Comparison of ENCODE assay signal across 10 mouse cellular contexts in the genomic region with DNA sequence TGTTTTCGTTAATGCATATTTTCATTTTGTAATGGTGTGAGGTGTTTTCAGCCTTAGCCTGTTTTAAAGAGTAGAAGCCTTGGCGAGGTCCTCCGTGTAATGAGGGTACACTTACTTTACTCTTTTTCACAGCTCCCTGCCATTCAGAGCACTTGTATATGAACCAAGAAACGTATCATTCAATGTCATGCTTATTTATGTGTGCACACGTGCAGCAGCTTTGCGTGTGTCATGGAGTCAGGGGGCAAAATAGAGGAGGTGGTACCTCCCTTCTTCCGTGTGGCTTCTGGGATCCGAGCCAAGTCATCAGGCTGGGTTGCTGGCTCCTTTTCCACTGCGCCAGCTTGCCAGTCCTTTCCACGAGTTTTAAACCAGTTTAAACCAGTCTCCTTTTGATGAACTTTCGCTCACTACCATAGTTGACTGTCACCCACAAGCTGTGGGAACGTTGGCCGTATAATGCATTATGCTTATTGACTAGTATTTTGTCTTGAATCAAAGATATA. TPM values are rescaled to one million over a fixed set of nuclear protein-coding genes. Genes with fewer than 3 reads are reported as not detected.
DNase-seq lines count a peak whose midpoint lies in the region; ATAC-seq and TF ChIP-seq lines count a peak whose summit lies in the region.
"Not testable (repeated sequence)": the region's sequence is repeated elsewhere in the genome, so short reads cannot be mapped to it uniquely, and the experiment has no call there.
"Had no signal": no experiment of that assay in that cellular context is flagged by ENCODE, and none has a peak within 500 bp of the region (broad histone marks: within the 10 kb centered on the region; RNA-seq: fewer than 3 reads in every experiment).

No protein-coding gene starts in this region.

- not testable (repeated sequence) for H3K27me3 ChIP-seq in cerebellum, adult 2 months (ENCODE audit: control insufficient read depth, insufficient read depth, low read length); hindbrain, postnatal 0 days (ENCODE audit: insufficient read depth, low read length); liver, adult 2 months (ENCODE audit: control insufficient read depth, insufficient read depth, low read length)

- peak; percentile 28 for DNase-seq in NIH3T3 (ENCODE audit: low read depth)
- peak; percentile 10 to 13 for DNase-seq in cerebellum, adult 2 months
- not testable (repeated sequence) for DNase-seq in gastrocnemius, adult 2 months; liver, adult 2 months (ENCODE audit: extremely low read depth, low read depth, low spot score)
- DNase-seq in hindbrain, postnatal 0 days (ENCODE audit: low spot score) = peak; percentile 78
- DNase-seq in layer of hippocampus, adult 2 months (ENCODE audit: low spot score in 2 of 2) = peak in 1 of 2 experiments; percentile 12
- DNase-seq in naive thymus-derived CD4-positive, alpha-beta T cell, adult 2 months (ENCODE audit: low read depth) = peak; percentile 53
- peak; percentile 20 for DNase-seq in thymus, postnatal 25 days

- ATAC-seq in hindbrain, postnatal 0 days = not testable (repeated sequence)

- H3K4me1 ChIP-seq in cerebellum, adult 2 months (ENCODE audit: control insufficient read depth, insufficient read depth, low read length); hindbrain, postnatal 0 days (ENCODE audit: insufficient read depth, low read length); liver, adult 2 months (ENCODE audit: control insufficient read depth, insufficient read depth, low read length): not testable (repeated sequence)

- H3K36me3 ChIP-seq in hindbrain, postnatal 0 days (ENCODE audit: insufficient read depth, low read length); liver, adult 2 months (ENCODE audit: control insufficient read depth, insufficient read depth, low read length): not testable (repeated sequence)

- WGBS in cerebellum, adult 2 months = 43% methylated on average over 13 of the region's 13 CpGs
- 65% methylated on average over 13 of the region's 13 CpGs for WGBS in hindbrain, postnatal 0 days
- WGBS in liver, adult 2 months = 67% methylated on average over 13 of the region's 13 CpGs

- H3K4me3 ChIP-seq in cerebellum, adult 2 months (replicated peaks; ENCODE audit: insufficient read depth, low read depth, low read length); hindbrain, postnatal 0 days (ENCODE audit: low read length): not testable (repeated sequence)
- peak overlapping the region; percentile 49 for H3K4me3 ChIP-seq in gastrocnemius, adult 2 months
- H3K4me3 ChIP-seq in layer of hippocampus, adult 2 months = 0 out of 2 replicates have a peak overlapping the region, but pooled peaks have one; percentile 5
- peak overlapping the region; percentile 30; the same call in 1 of the 2 replicates for H3K4me3 ChIP-seq in liver, adult 2 months (ENCODE audit: insufficient read depth, low read depth, low read length)

- H3K4me2 ChIP-seq in hindbrain, postnatal 0 days (ENCODE audit: low read depth, low read length) = not testable (repeated sequence)

- H3K9ac ChIP-seq in hindbrain, postnatal 0 days (replicated peaks; ENCODE audit: low read length); liver, adult 2 months (ENCODE audit: low read depth, low read length): not testable (repeated sequence)

- H3K79me2 ChIP-seq in liver, adult 2 months (ENCODE audit: control insufficient read depth, insufficient read depth, low read length) = not testable (repeated sequence)

- not testable (repeated sequence) for H3K9me3 ChIP-seq in hindbrain, postnatal 0 days (ENCODE audit: low read length)

- TF ChIP-seq POLR2A in cerebellum, adult 2 months (IDR thresholded peaks at IDR 0.05; ENCODE audit: borderline replicate concordance, insufficient read depth, low read length); liver, adult 2 months (IDR thresholded peaks at IDR 0.05; ENCODE audit: extremely low read depth, insufficient read depth, low read length): not testable (repeated sequence)

- H3K27ac ChIP-seq in cerebellum, adult 2 months (ENCODE audit: insufficient read depth, low read length); gastrocnemius, adult 2 months; hindbrain, postnatal 0 days; layer of hippocampus, adult 2 months; liver, adult 2 months (replicated peaks; ENCODE audit: insufficient read depth, low read depth, low read length): not testable (repeated sequence)

- intact Hi-C loops in gastrocnemius, adult 2 months (cut with DNase I) = not testable (repeated sequence)

- TF ChIP-seq CTCF in cerebellum, adult 2 months (IDR thresholded peaks at IDR 0.05; ENCODE audit: borderline replicate concordance, insufficient read depth, low read depth, low read length); gastrocnemius, adult 2 months (IDR thresholded peaks at IDR 0.05); hindbrain, postnatal 0 days (IDR thresholded peaks at IDR 0.05; ENCODE audit: low read depth); layer of hippocampus, adult 2 months (conservative IDR thresholded peaks at IDR 0.05); liver, adult 2 months (IDR thresholded peaks at IDR 0.05; ENCODE audit: low read depth, low read length): not testable (repeated sequence)

RNA-seq across cellular contexts. Expression of a gene that starts 2.0 kb away (rescaled TPM):
- 4.7 and 5.4 TPM in 2 replicates for polyA plus RNA-seq in cerebellum, adult 2 months (2012; rRNA removed)
- 1 to 10 TPM; 6.3 to 7.8 TPM for total RNA-seq in gastrocnemius, adult 2 months (2021)
- 0.31 and 2.6 TPM in 2 replicates for total RNA-seq in hindbrain, postnatal 0 days (2014; rRNA removed)
- 0.98 and 1.3 TPM in 2 replicates for polyA plus RNA-seq in hindbrain, postnatal 0 days (2015; fragmentation: Nextera tagmentation; extraction: Ambion mirVana)
- total RNA-seq in layer of hippocampus, adult 2 months (2021) = 1 to 10 TPM; 2.8 to 3.6 TPM
- 12.6 and 14.6 TPM in 2 replicates for total RNA-seq in liver, adult 2 months (2014; rRNA removed)
- polyA plus RNA-seq in liver, adult 2 months (2012; rRNA removed) = 2.8 and 3.2 TPM in 2 replicates
- polyA plus RNA-seq: G1E had no signal

RNA-seq across cellular contexts. Expression of a gene that starts 51.6 kb away (rescaled TPM):
- polyA plus RNA-seq in cerebellum, adult 2 months (2012; rRNA removed) = 0.65 and 0.85 TPM in 2 replicates
- under 1 TPM; 0.47 to 0.59 TPM for total RNA-seq in gastrocnemius, adult 2 months (2021)
- total RNA-seq in hindbrain, postnatal 0 days (2014; rRNA removed) = 4.6 TPM in 1 of 2 replicates, not detected in the other
- polyA plus RNA-seq in hindbrain, postnatal 0 days (2015; fragmentation: Nextera tagmentation; extraction: Ambion mirVana) = 0.74 and 0.91 TPM in 2 replicates
- total RNA-seq in layer of hippocampus, adult 2 months (2021) = 1 to 10 TPM in 1 of 2 experiments, under 1 TPM in 1; 0.44 to 1.1 TPM
- 3.5 and 4.9 TPM in 2 replicates for total RNA-seq in liver, adult 2 months (2014; rRNA removed)
- polyA plus RNA-seq in liver, adult 2 months (2012; rRNA removed) = 1.3 TPM in 2 replicates
- polyA plus RNA-seq: G1E had no signal

RNA-seq across cellular contexts. Expression of a gene that starts 53.2 kb away (rescaled TPM):
- 0.93 and 1.5 TPM in 2 replicates for polyA plus RNA-seq in cerebellum, adult 2 months (2012; rRNA removed)
- total RNA-seq in gastrocnemius, adult 2 months (2021) = 1 to 10 TPM in 1 of 2 experiments, under 1 TPM in 1; 0.71 to 1.1 TPM
- 0.36 and 0.68 TPM in 2 replicates for total RNA-seq in hindbrain, postnatal 0 days (2014; rRNA removed)
- polyA plus RNA-seq in hindbrain, postnatal 0 days (2015; fragmentation: Nextera tagmentation; extraction: Ambion mirVana) = 1.0 and 1.1 TPM in 2 replicates
- 1 to 10 TPM in 1 of 2 experiments, under 1 TPM in 1; 0.69 to 1.4 TPM for total RNA-seq in layer of hippocampus, adult 2 months (2021)
- total RNA-seq in liver, adult 2 months (2014; rRNA removed) = 2.5 and 2.6 TPM in 2 replicates
- polyA plus RNA-seq in liver, adult 2 months (2012; rRNA removed) = 1.4 and 2.6 TPM in 2 replicates
- polyA plus RNA-seq: G1E, myocyte had no signal
